Mouse (Mus musculus) thymus, postnatal 14 days (tissue): ENCODE data around the gene Scyl1.
A peak's percentile ranks its signal among the peaks of the same experiment; 100 is the strongest.

Source experiments
- DNase-seq: peaks from one replicate; pipeline ENCODE4 v3.0.0; 2021

Gene Scyl1

GRCm38 (mm10) chr19:5740320-5741317 lies 30.6 kb downstream of the Scyl1 start, which contains the start of gene Ltbp3:
Gene Ltbp3, plus strand, starts transcription at chr19:5740904.
- no peak for DNase-seq

GRCm38 (mm10) chr19:5739446-5739845 lies 31.8 kb downstream of the Scyl1 start:
- no peak for DNase-seq

- no peak for DNase-seq
Measured at GRCm38 (mm10) chr19:5734325-5734724, 36.9 kb downstream of the Scyl1 start.

- DNase-seq, result peak; percentile 90
Measured at GRCm38 (mm10) chr19:5731264-5731978, 39.8 kb downstream of the Scyl1 start.

- peak; percentile 66 for DNase-seq
Measured at GRCm38 (mm10) chr19:5730314-5731186, 40.7 kb downstream of the Scyl1 start.

GRCm38 (mm10) chr19:5729444-5729815 lies 41.8 kb downstream of the Scyl1 start, which contains the start of gene Fam89b:
Gene Fam89b, minus strand, starts transcription at chr19:5729653.
- DNase-seq, result peak; percentile 90

- peak; percentile 66 for DNase-seq
Measured at GRCm38 (mm10) chr19:5728631-5729443, 42.4 kb downstream of the Scyl1 start.

- DNase-seq, result peak; percentile 90
Measured at GRCm38 (mm10) chr19:5727701-5728100, 43.5 kb downstream of the Scyl1 start.

- DNase-seq, result peak; percentile 5
Measured at GRCm38 (mm10) chr19:5726961-5727578, 44.1 kb downstream of the Scyl1 start.

- peak; percentile 83 for DNase-seq
Measured at GRCm38 (mm10) chr19:5725767-5726515, 45.3 kb downstream of the Scyl1 start, which contains the start of gene Ehbp1l1. Gene Ehbp1l1, minus strand, starts transcription at chr19:5726317.

- no peak for DNase-seq
Measured at GRCm38 (mm10) chr19:5725029-5725707, 46.1 kb downstream of the Scyl1 start.

- no peak for DNase-seq
Measured at GRCm38 (mm10) chr19:5724549-5724941, 46.7 kb downstream of the Scyl1 start.

- DNase-seq, result no peak
Measured at GRCm38 (mm10) chr19:5723934-5724548, 47.2 kb downstream of the Scyl1 start.

- no peak for DNase-seq
Measured at GRCm38 (mm10) chr19:5722848-5723425, 48.3 kb downstream of the Scyl1 start.

- DNase-seq, result no peak
Measured at GRCm38 (mm10) chr19:5721233-5721632, 50.0 kb downstream of the Scyl1 start.

GRCm38 (mm10) chr19:5716955-5717354 lies 54.3 kb downstream of the Scyl1 start:
- no peak for DNase-seq

GRCm38 (mm10) chr19:5715793-5716688 lies 55.2 kb downstream of the Scyl1 start:
- DNase-seq, result no peak

- DNase-seq, result no peak
Measured at GRCm38 (mm10) chr19:5713730-5714129, 57.5 kb downstream of the Scyl1 start.
